Mouse (Mus musculus): ENCODE measurements around the gene Pla2g2d.

Pla2g2d gene

GRCm38 (mm10) chr4:138775435-138775834 lies at the start of gene Pla2g2d:
Gene Pla2g2d (plus strand): TSS chr4:138775735.
- DNase-seq (ENCODE audit: low spot score in 2 of 2): no peak

- DNase-seq (ENCODE audit: low spot score in 2 of 2): no peak
These were observed 49.8 kb upstream of the Pla2g2d start for GRCm38 (mm10) chr4:138725751-138726150.

- no peak for DNase-seq (ENCODE audit: low spot score in 2 of 2)
These were observed 46.4 kb upstream of the Pla2g2d start for GRCm38 (mm10) chr4:138729018-138729703.

GRCm38 (mm10) chr4:138734105-138734504 lies 41.4 kb upstream of the Pla2g2d start:
- no peak for DNase-seq (ENCODE audit: low spot score in 2 of 2)

- DNase-seq (ENCODE audit: low spot score in 2 of 2): no peak
These were observed 40.7 kb upstream of the Pla2g2d start for GRCm38 (mm10) chr4:138734863-138735262.

- DNase-seq (ENCODE audit: low spot score in 2 of 2): no peak
These were observed 38.5 kb upstream of the Pla2g2d start, which contains the start of gene Ubxn10 for GRCm38 (mm10) chr4:138737031-138737430. Gene Ubxn10 (minus strand): TSS chr4:138737167.

GRCm38 (mm10) chr4:138739136-138739851 lies 36.2 kb upstream of the Pla2g2d start:
- no peak for DNase-seq (ENCODE audit: low spot score in 2 of 2)

- DNase-seq (ENCODE audit: low spot score in 2 of 2): no peak
These were observed 29.7 kb upstream of the Pla2g2d start for GRCm38 (mm10) chr4:138745884-138746283.

- DNase-seq (ENCODE audit: low spot score in 2 of 2): no peak
These were observed 28.7 kb upstream of the Pla2g2d start for GRCm38 (mm10) chr4:138746866-138747265.

GRCm38 (mm10) chr4:138747851-138748250 lies 27.7 kb upstream of the Pla2g2d start:
- no peak for DNase-seq (ENCODE audit: low spot score in 2 of 2)

GRCm38 (mm10) chr4:138748369-138749072 lies 27.0 kb upstream of the Pla2g2d start:
- peak in 1 of 2 experiments; percentile 57 for DNase-seq (ENCODE audit: low spot score in 2 of 2)

GRCm38 (mm10) chr4:138752603-138753002 lies 22.9 kb upstream of the Pla2g2d start:
- no peak for DNase-seq (ENCODE audit: low spot score in 2 of 2)

GRCm38 (mm10) chr4:138753608-138754007 lies 21.9 kb upstream of the Pla2g2d start:
- no peak for DNase-seq (ENCODE audit: low spot score in 2 of 2)

GRCm38 (mm10) chr4:138754432-138754831 lies 21.1 kb upstream of the Pla2g2d start:
- no peak for DNase-seq (ENCODE audit: low spot score in 2 of 2)

- DNase-seq (ENCODE audit: low spot score in 2 of 2): no peak
These were observed 20.1 kb upstream of the Pla2g2d start for GRCm38 (mm10) chr4:138755439-138755838.

- no peak for DNase-seq (ENCODE audit: low spot score in 2 of 2)
These were observed 19.6 kb upstream of the Pla2g2d start for GRCm38 (mm10) chr4:138755983-138756382.

GRCm38 (mm10) chr4:138757416-138757815 lies 18.1 kb upstream of the Pla2g2d start, which contains the start of gene Pla2g2f:
Gene Pla2g2f (minus strand): TSS chr4:138757626.
- no peak for DNase-seq (ENCODE audit: low spot score in 2 of 2)

GRCm38 (mm10) chr4:138762266-138762665 lies 13.3 kb upstream of the Pla2g2d start:
- no peak for DNase-seq (ENCODE audit: low spot score in 2 of 2)

GRCm38 (mm10) chr4:138771970-138772369 lies 3.6 kb upstream of the Pla2g2d start:
- no peak for DNase-seq (ENCODE audit: low spot score in 2 of 2)

GRCm38 (mm10) chr4:138772386-138772785 lies 3.1 kb upstream of the Pla2g2d start:
- no peak for DNase-seq (ENCODE audit: low spot score in 2 of 2)

GRCm38 (mm10) chr4:138777417-138778407 lies 2.2 kb downstream of the Pla2g2d start:
- DNase-seq (ENCODE audit: low spot score in 2 of 2): no peak

Measured in frontal cortex, postnatal 14 days (tissue).